In the genomic region with DNA sequence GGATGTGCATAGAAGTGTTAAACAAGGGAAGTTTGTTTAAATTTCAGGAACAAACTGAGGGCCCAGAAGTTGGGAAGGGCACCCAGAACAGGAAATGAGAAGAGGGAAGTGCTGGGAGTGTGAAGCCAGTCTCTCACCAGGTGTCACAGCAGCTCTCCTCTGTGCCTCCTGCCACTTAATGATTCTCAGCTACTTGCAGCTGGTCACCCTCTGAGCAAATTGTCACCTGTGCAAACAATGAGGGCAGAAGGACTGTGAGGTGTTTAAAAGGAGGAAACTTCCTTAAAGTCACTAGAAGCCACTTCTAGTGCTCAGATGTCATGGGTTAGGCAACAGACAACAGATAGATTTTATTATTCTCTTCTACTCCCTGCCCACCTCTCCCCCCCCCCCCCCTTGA, we compare ENCODE assay signal across 31 mouse cellular contexts. TPM values are rescaled to one million over a fixed set of nuclear protein-coding genes. Genes with fewer than 3 reads are reported as not detected.
DNase-seq lines count a peak whose midpoint lies in the region; ATAC-seq and TF ChIP-seq lines count a peak whose summit lies in the region.
"Had no signal": no experiment of that assay in that cellular context is flagged by ENCODE, and none has a peak within 500 bp of the region (broad histone marks: within the 10 kb centered on the region; RNA-seq: fewer than 3 reads in every experiment).

No protein-coding gene starts in this region.

- H3K9me3 ChIP-seq in CH12.LX (replicated peaks; ENCODE audit: low read length) = peaks cover 8% of the 10 kb centered on the region
- no peaks in the 10 kb centered on the region for H3K9me3 ChIP-seq in intestine, embryonic 15.5 days
- H3K9me3 ChIP-seq: embryonic facial prominence, embryonic 10.5 days; embryonic facial prominence, embryonic 13.5 days; forebrain, embryonic 12.5 days; forebrain, embryonic 15.5 days; hindbrain, embryonic 12.5 days; hindbrain, embryonic 15.5 days had no signal

- H3K36me3 ChIP-seq in CH12.LX (replicated peaks in 1 of 2; ENCODE audit: control insufficient read depth in 1 of 2, insufficient read depth in 1 of 2, low read length in 1 of 2) = no peaks in the 10 kb centered on the region
- H3K36me3 ChIP-seq in intestine, embryonic 15.5 days = no peaks in the 10 kb centered on the region
- H3K36me3 ChIP-seq: embryonic facial prominence, embryonic 10.5 days; embryonic facial prominence, embryonic 13.5 days; forebrain, embryonic 12.5 days; forebrain, embryonic 15.5 days; G1E; hindbrain, embryonic 12.5 days; hindbrain, embryonic 15.5 days had no signal

- H3K27me3 ChIP-seq in CH12.LX (replicated peaks) = no peaks in the 10 kb centered on the region
- H3K27me3 ChIP-seq in intestine, embryonic 15.5 days (replicated peaks) = peaks cover 9% of the 10 kb centered on the region

- TF ChIP-seq POLR2A in CH12.LX (IDR thresholded peaks at IDR 0.05; ENCODE audit: low read depth, low read length) = no peak

- no peak overlapping the region for H3K9ac ChIP-seq in CH12.LX (ENCODE audit: insufficient read depth, low read depth)
- H3K9ac ChIP-seq in intestine, embryonic 15.5 days = no peak overlapping the region
- H3K9ac ChIP-seq: embryonic facial prominence, embryonic 13.5 days; forebrain, embryonic 12.5 days; forebrain, embryonic 15.5 days; hindbrain, embryonic 12.5 days; hindbrain, embryonic 15.5 days had no signal

- peak; percentile 72 for ATAC-seq in intestine, embryonic 15.5 days
- ATAC-seq: forebrain, embryonic 15.5 days had no signal

- no peak overlapping the region for H3K4me2 ChIP-seq in CH12.LX (ENCODE audit: insufficient read depth, low read depth, poor library complexity, severe bottlenecking)
- H3K4me2 ChIP-seq in intestine, embryonic 15.5 days (replicated peaks) = no peak overlapping the region
- H3K4me2 ChIP-seq: embryonic facial prominence, embryonic 13.5 days; forebrain, embryonic 12.5 days; forebrain, embryonic 15.5 days; hindbrain, embryonic 12.5 days; hindbrain, embryonic 15.5 days had no signal

- no peak for TF ChIP-seq EP300 in CH12.LX (IDR thresholded peaks at IDR 0.05; ENCODE audit: low read length)

- H3K79me2 ChIP-seq in CH12.LX (replicated peaks; ENCODE audit: control insufficient read depth, extremely low read depth, insufficient read depth, poor library complexity, severe bottlenecking) = no peaks in the 10 kb centered on the region

- TF ChIP-seq RAD21 in CH12.LX (IDR thresholded peaks at IDR 0.05; ENCODE audit: low read depth, low read length) = no peak

- peak; percentile 5 for DNase-seq in CH12.LX (ENCODE audit: extremely low read depth)
- peak; percentile 45 for DNase-seq in large intestine, adult 2 months (ENCODE audit: low read depth, low spot score)
- DNase-seq in adrenal gland, adult (ENCODE audit: inconsistent age in 2 of 2, low spot score in 1 of 2) = no peak
- DNase-seq in kidney, adult 9 months = no peak
- no peak for DNase-seq in lung, postnatal 14 days
- DNase-seq: adrenal gland, adult 2 months; adrenal gland, postnatal 14 days; cerebellum, adult 11 months; cerebellum, adult 2 months; cerebellum, adult 9-11 months; cerebellum, postnatal 25 days; embryo, embryonic 11 days; gastrocnemius, postnatal 10 days; kidney, adult 11 months had no signal

- peaks cover 0 to 10% of the 10 kb centered on the region in 2 experiments; a peak in 2 of 4 replicates for H3K4me1 ChIP-seq in CH12.LX (ENCODE audit: control insufficient read depth in 1 of 2, insufficient read depth in 2 of 2)
- peaks cover 7% of the 10 kb centered on the region; the same call in 1 of the 2 replicates for H3K4me1 ChIP-seq in intestine, embryonic 15.5 days (replicated peaks)

- no peak overlapping the region for H3K4me3 ChIP-seq in CH12.LX (replicated peaks in 1 of 3; ENCODE audit: low read depth in 2 of 3, low read length in 2 of 3, poor library complexity in 1 of 3)
- H3K4me3 ChIP-seq in intestine, embryonic 15.5 days (replicated peaks) = no peak overlapping the region
- H3K4me3 ChIP-seq: embryonic facial prominence, embryonic 10.5 days; embryonic facial prominence, embryonic 13.5 days; erythroblast, embryonic 14.5 days; forebrain, embryonic 12.5 days; forebrain, embryonic 15.5 days; hindbrain, embryonic 12.5 days; hindbrain, embryonic 15.5 days had no signal

- no peak overlapping the region for H3K27ac ChIP-seq in CH12.LX (ENCODE audit: insufficient read depth, low read depth)
- no peak overlapping the region for H3K27ac ChIP-seq in intestine, embryonic 15.5 days
- H3K27ac ChIP-seq: embryonic facial prominence, embryonic 10.5 days; embryonic facial prominence, embryonic 13.5 days; forebrain, embryonic 12.5 days; forebrain, embryonic 15.5 days; hindbrain, embryonic 12.5 days; hindbrain, embryonic 15.5 days had no signal

- in situ Hi-C loops in CH12.LX (cut with MboI; ENCODE audit: low pct_ligation_motif_present, low pct_unique_long_range_greater_than_20kb, low sequenced_read_pairs) = no loop called here

- no peak for TF ChIP-seq CTCF in CH12.LX (conservative IDR thresholded peaks at IDR 0.05 in 1 of 2, IDR thresholded peaks at IDR 0.05 in 1 of 2; ENCODE audit: low read depth in 2 of 2, low read length in 2 of 2)

- dilution Hi-C loops in CH12.LX (cut with MboI; ENCODE audit: extremely low pct_ligation_motif_present, extremely low pct_unique_long_range_greater_than_20kb, low sequenced_read_pairs) = no loop called here

TF ChIP-seq in CH12.LX, 34 proteins besides CTCF, POLR2A, EP300 and RAD21:
- TF ChIP-seq JUND (conservative IDR thresholded peaks at IDR 0.05; ENCODE audit: low read depth, low read length) (no peak), BHLHE40 (IDR thresholded peaks at IDR 0.05; ENCODE audit: low read depth, low read length) (no peak), ETS1 (conservative IDR thresholded peaks at IDR 0.05; ENCODE audit: low read depth, low read length) (no peak), CHD1 (IDR thresholded peaks at IDR 0.05; ENCODE audit: low read depth, low read length) (no peak), USF2 (conservative IDR thresholded peaks at IDR 0.05; ENCODE audit: low read depth, low read length) (no peak), ZC3H11A (IDR thresholded peaks at IDR 0.05; ENCODE audit: low read depth, low read length) (no peak), CHD2 (IDR thresholded peaks at IDR 0.05; ENCODE audit: low read length) (no peak), JUN (IDR thresholded peaks at IDR 0.05; ENCODE audit: insufficient read depth, low read depth, low read length) (no peak), MAFK (IDR thresholded peaks at IDR 0.05; ENCODE audit: insufficient replicate concordance, low read length) (no peak), TCF12 (IDR thresholded peaks at IDR 0.05; ENCODE audit: low read depth, low read length) (no peak), ZMIZ1 (IDR thresholded peaks at IDR 0.05; ENCODE audit: low read depth, low read length) (no peak)

RNA-seq across cellular contexts. Expression of a gene that starts 8.5 kb away (rescaled TPM):
- total RNA-seq in CH12.LX (2012; rRNA removed) = not detected in 2 replicates
- not detected in 2 replicates for total RNA-seq in CH12.LX (2014; rRNA removed)
- not detected in 2 replicates for polyA plus RNA-seq in CH12.LX (2012; ENCODE audit: insufficient read length, low read depth)
- polyA plus RNA-seq in intestine, embryonic 15.5 days (2015; fragmentation: Nextera tagmentation; extraction: Ambion mirVana) = 0.71 and 0.92 TPM in 2 replicates
- polyA plus RNA-seq in large intestine, adult 2 months (2012; rRNA removed) = 0.33 and 0.71 TPM in 2 replicates
- total RNA-seq: adrenal gland, adult 2 months; adrenal gland, postnatal 14 days; adrenal gland, postnatal 4 days; gastrocnemius, adult 18-20 months; gastrocnemius, postnatal 10 days; gastrocnemius, postnatal 4 days; heart, adult 8-10 months; hematopoietic stem cell, adult 5-6 weeks had no signal
- polyA plus RNA-seq: adrenal gland, adult 2 months; cerebellum, adult 2 months; erythroblast, embryonic 14.5 days; heart, postnatal 0 days had no signal

RNA-seq across cellular contexts. Expression of a gene that starts 25.7 kb away (rescaled TPM):
- total RNA-seq in CH12.LX (2012; rRNA removed) = not detected in 2 replicates
- total RNA-seq in CH12.LX (2014; rRNA removed) = not detected in 2 replicates
- polyA plus RNA-seq in CH12.LX (2012; ENCODE audit: insufficient read length, low read depth) = not detected in 2 replicates
- 6.4 and 8.9 TPM in 2 replicates for polyA plus RNA-seq in intestine, embryonic 15.5 days (2015; fragmentation: Nextera tagmentation; extraction: Ambion mirVana)
- polyA plus RNA-seq in large intestine, adult 2 months (2012; rRNA removed) = 10.7 and 11.2 TPM in 2 replicates
- total RNA-seq: adrenal gland, adult 2 months; gastrocnemius, adult 18-20 months; gastrocnemius, postnatal 10 days; gastrocnemius, postnatal 4 days; heart, postnatal 25 days; hematopoietic stem cell, adult 5-6 weeks had no signal
- polyA plus RNA-seq: cortical plate, adult 2 months; erythroblast, embryonic 14.5 days; heart, postnatal 0 days had no signal

Comparison
In these comparisons a context has a peak if more than half of its experiments do, and no peak if none do; other contexts are left out.
1. DNase-seq: peak in CH12.LX (single experiment) and large intestine, adult 2 months (single experiment); none in adrenal gland, adult (0 of 2), kidney, adult 9 months (single experiment) and lung, postnatal 14 days (single experiment).